Mouse (Mus musculus): ENCODE measurements around the gene Asns.
A peak's percentile ranks its signal among the peaks of the same experiment; 100 is the strongest.

Asns gene

DNA sequence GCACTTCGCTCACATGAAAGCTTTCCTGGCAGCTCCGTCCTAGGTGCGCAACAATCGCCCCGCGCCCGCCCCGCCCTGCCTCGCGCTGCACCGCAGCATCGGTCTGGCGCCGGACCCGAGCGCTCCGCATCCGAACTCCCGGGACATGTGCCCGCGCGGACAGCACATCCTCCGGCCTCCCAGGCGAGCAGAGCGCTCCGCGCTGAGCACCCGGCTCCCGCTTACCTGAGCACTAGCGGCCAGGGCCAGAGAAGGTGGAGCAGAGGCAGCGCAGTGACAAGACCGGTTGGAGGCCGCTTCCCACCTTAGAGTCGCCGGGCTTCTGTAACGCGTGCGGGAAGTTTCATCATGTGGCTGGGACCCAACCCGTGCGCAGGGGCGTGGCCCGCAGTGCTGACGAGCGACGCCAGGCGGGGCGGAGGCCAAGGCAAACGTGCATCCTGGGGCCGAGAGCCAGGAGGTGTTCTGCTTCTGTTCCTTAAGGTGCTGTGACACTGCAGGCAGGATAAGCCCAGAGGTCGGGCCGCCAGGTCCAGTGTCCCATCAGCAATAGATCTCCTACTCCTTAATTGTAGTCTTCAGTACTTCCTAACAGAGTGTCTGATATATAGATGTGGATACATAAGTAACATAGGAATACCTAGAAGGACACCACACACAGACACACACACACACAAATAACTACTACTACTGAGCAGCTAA lies at the start of gene Asns:
TSS of gene Asns (minus strand) at position 371 of the 702 bp plus-strand sequence.
- DNase-seq, result peak; percentile 92 to 95

DNA sequence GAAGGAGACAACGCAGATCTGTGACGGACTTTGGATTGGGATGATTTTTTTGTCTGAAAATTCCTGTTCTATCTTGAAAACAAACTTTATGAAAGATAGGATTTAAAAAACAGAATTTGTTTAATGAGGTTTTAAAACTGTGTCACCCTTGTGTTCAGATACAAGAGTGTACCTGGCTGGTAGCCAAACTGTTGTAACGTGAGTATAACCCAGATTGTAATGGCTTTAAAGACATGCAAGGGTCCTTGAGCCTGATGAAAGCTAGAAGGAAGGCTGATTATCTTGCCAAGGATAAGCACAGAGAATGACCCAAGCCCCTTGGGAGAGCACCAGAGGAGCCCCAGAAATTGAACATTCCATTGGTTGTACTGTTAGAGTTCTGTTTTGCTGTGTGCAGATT lies 48.7 kb upstream of the Asns start:
- no peak for DNase-seq

DNA sequence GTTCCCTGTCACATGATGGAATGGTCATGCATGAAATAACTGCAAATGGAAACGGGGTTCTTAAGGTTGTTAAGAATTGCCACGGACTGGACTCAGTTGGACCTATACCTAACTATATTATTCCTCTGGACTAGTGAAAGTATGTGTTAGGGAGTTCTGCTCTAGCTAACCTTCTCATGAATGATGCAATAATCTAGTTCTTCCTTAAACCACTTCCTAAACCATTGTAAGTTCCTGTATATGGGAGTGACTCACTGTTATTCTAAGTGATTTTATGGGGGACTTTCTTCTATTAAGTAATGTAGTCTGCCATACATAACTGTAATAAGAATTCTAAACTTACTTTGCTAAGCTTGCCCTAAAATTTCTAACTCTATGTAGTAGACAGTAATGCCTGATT lies 44.8 kb upstream of the Asns start:
- DNase-seq, result no peak

DNA sequence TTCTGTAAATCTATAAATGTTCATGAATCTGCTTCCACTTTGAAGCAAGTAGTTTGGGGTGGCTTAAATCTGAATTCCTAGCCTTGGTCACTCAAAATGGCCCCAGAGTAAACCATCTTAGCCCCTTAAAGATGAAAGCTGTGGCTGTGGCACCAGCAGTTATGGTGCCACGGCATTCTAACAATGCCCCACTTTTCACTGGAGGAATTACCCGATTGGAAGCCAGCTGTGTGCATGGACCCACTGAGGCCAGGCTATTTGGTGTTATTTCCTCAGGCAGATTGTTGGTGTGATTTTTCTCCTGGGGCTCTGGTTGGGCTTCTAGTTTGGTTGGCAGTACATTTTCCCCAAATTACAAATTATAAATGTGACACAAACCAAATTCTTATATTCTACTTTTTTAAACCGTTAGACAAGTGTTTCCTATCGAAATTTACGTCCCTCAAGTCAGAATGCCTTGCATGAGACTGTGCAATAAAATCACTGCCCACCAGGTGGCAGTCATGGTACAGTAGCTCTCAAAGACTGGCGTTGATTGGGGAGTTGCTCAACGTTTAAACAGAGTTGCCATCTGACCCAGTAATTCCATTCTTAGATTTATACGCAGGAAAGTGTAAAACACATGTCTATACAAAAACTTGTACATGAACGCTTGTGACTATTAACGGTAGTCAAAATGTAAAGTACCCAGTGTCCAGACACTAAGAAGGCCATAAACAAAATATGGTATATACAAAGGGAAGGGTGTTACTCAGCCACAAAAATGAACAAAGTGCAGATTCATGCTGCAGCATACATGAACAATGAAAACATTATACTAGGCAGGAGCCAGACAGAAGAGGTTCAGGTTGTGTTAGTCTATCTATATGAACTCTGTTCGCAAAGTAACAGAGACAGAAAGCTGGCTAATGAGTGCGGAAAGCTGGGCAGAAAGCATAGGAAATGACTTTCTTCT lies 40.0 kb upstream of the Asns start:
- peak; percentile 81 to 91 for DNase-seq

DNA sequence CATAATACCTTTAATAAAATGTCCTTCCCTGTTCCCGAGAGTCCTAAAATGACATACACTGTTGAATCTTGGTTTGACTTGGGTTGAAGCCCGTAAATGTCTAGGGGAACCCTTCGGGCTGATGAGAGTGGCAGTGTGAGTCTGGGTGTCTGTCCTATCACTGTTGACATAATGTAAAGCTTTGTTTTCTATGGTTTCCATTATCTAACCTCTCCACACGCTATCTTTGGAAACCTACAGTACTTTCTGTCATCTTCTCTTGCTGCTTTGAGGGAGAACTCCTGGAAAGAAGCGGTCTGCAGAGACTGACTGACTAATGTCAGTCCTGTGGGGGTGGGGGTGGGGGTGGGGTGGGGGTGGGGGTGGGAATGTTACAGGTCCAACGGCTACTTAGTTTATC lies 39.0 kb upstream of the Asns start:
- DNase-seq, result no peak

DNA sequence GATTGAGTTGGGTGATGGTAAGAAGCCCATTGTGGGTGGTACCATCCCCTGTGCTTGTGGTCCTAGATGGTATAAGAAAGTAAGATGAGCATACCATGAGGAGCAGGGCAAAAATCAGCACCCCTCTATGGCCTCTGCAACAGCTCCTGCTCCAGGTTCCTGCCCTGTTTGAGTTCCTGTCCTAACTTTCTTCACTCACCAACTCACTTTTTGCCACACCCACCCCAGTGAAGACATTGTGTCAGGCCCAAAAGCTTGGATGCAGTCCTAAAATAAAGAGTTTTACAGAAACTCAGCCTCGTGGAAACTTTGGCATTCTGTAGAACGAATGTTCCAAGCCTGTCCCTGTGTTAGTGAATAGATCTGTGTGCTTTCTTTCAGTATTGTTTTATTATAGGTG lies 36.1 kb upstream of the Asns start:
- no peak for DNase-seq

DNA sequence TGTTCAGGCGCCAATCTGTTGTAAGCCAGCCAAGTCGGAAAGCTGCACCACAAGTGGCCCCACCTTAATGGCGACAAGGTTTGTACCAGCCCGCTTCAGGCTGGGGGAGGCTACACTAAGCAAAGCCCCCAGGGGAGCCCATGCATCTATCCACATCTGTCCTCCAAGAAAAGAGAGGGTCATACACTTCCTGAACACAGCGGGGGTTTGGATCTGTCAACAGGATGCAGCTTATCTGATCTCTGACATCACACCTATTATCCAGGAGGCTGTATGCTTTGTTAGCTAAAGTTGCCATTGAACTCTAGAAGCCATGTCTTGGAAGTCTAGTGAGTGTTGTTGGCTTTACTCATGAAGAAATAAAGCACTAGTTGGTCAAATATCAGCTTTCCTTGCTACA lies 35.2 kb upstream of the Asns start:
- no peak for DNase-seq

DNA sequence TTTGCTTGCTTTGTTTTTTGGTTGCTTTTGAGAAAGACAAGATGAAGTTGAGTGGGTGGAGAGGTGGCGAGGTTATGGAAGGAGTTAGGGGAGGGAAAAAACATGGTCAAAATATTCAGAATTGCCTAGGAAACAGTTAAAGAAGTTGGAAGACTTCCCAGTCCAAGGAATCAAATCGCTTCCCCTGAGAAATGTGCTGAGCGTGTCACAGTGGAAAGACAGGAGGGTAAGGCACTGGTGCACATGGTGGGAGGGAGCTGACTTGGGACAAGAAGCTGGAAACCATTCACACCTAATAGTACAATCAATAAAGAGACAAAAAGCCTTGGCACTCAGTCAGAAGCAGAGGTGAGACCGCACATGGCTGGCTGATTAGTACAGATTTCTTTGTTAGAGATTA lies 23.2 kb upstream of the Asns start:
- no peak for DNase-seq

DNA sequence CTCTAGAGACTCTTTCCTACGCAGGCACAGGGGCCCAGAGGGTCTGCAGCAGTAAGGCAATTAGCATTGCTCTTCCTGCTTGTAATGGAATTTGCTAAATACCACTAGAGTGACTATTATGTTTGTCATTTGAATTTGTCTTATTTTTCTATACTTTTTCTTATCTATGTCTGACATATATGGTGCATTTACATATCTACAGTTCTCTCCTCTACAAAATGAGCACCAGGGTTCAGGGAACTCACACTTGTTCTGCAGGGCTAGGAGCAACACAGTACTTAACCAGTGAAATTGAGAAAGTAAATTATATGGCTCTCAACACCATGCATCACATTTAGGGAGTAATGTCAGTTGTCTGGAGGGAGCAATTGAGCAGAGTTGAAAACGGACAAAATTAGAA lies 21.2 kb upstream of the Asns start:
- DNase-seq, result no peak

DNA sequence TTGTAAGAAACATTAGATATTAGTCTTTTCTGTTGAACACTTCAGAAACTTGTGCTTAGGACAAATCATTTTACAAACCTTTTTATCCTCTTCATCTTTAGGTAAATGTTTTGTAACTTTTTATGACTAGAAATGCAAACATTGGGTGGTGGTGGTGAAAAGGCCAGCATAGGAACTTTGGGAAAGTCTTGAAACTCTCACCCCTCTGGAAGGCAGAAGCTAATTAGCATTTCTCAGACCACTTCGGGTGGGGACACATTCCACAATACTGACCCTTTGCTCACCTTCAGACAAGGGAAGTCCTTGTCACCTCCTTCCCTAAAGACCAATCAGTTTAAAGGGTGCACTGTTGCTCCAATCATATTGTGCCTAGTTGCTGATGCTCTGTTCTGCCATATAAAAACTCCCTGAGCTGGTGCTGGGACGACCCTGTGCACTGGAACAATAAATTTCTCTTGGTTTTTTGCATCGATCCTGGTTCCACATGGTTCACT lies 18.8 kb upstream of the Asns start:
- DNase-seq, result no peak

DNA sequence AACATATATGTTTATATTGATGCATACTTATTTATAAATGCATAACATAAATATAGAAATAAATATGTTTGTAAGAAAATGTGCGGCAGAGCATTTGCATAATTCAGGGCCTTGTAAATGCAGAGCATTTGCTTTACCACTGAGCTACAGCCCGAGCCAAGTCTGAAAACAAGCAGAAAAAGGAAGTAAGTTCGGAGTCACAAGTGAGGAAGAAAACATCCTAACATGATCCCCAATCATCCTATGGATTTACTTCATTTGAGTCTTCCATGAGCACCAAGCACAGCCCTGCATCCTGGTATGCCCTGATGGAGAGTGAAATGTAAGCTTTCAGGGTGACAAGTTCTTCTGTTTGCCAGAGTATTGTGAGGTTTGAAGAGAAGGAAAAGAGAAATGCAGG lies 15.2 kb upstream of the Asns start:
- DNase-seq, result no peak

DNA sequence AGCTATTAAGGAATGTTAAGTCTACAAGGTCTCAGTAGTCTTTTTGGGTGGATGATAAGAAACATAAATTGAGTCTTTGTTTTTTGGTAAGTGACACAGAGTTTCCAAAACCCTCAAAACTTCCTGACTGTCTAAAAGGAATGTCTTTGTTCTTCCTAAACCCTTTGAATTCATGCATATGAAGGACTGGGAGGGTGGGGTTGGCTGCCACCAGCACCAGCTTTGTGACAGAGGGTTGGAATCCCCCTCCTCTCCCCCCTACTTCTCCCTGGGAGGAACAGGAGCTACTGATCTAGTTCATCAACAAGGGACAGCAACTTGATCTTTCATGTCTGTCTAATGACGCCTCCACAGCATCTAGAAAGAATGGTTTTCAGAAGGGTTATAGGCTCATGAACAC lies 13.7 kb upstream of the Asns start:
- no peak for DNase-seq

DNA sequence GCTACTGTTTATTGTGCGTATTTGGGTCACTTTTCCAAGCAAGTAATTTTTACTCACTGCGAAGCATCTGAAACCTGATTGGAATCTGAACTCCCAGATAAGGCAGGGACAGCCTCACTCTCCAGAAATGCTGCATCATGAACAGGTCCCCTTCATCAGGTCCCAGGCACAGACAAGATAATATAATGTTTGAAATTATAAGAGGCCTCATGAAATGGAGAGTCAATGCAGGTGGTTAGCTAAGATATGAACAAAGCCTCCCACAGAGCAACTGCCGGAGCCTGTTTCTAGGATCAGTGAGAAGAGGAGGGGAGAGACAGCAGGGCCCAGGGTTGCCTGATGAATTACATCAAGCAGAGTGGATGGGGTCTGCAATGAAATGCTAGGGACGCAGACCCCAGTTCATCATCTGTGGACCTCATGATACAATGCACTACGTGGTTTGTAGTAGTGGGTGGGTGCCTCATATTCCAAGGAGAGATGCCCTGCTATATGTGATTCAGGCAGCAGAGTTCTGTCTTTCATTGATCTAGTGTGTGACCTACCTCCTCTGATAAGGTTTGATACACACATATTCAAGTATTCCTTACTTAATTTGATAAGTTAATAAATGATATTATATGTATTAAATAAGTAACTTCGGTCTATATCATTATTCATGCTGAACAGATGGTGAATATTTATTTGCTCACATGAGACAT lies 5.1 kb upstream of the Asns start:
- no peak for DNase-seq

DNA sequence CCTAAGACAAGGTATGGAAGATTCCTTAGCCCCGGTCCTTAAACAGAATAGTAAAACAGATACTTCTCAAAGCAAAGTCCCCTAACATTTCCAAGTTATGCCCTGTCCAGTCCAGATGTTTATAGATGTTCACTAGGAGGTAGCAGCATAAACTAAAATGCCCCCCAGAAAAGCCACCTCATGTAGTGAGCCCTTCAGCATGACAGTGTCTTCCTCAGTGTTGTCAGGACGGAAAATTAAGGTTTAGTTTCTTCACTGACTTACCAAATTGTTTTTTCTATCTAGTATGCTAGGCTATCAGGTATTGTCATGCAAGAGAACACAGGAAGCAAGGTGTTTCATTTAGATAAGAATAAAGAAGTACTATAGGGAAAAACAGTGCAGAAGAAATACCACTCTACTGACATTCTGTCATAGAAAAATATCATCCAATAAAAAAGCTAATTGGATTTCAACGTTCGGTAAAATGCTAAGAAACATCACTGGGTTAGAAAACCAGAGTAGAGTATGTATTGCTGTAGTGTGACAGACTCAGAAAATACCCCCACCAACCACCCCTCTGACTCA lies 4.1 kb upstream of the Asns start:
- DNase-seq, result no peak

DNA sequence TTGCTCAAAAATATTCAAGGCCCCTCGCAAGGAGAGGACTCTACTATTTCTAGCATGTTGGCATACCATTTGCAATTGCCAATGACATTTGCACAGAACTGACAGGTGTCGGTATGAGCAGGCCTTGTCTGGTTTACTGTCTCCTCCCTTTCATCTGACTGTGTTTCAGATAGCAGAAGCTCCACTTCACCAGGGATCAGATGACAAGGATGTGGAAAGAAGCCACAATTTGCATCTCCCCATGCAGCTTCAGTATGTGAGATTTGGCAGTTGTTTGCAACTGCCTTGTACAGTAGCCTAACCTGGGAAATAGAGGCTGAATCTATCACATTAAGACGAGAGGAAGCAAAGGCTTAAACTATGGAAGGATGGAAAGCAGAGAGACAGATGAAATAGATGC lies 3.6 kb upstream of the Asns start:
- no peak for DNase-seq

DNA sequence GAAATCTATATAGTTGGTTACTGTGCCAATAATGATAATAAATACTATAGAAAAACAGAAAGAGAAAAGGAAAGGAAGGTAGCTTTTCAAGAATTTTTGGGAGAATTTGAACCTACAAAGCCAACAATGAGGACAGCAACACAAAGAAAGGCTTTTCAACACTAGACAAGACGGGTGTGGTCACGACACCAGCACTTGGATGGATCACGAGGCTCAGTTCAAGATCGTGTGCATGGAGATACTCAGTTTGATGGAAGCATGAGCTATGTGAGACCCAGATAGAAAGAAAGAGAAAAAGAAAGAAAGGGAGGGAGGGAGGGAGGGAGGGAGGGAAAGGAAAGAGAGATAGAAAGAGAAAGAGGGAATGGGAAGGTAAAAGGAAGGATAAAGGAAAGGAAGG lies 2.8 kb upstream of the Asns start:
- DNase-seq, result no peak

DNA sequence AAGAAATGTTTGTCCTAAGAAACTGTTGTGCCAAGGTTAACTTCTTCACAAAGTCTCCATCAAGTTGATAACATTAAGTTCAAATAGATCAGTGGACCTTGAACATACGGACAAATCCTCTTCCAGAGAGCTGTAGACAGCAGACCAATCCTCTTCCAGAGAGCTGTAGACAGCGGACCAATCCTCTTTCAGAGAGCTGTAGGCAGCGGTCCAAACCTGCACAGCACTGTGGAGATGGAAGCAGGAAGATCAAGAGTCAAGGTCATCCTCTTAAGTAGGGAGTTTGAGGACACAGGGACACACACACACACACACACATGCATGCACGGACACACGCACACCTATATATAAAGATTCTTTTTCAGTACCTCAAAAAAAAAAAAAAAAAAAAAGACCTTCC lies 612 bp upstream of the Asns start:
- peak in 1 of 2 experiments; percentile 34 for DNase-seq

DNA sequence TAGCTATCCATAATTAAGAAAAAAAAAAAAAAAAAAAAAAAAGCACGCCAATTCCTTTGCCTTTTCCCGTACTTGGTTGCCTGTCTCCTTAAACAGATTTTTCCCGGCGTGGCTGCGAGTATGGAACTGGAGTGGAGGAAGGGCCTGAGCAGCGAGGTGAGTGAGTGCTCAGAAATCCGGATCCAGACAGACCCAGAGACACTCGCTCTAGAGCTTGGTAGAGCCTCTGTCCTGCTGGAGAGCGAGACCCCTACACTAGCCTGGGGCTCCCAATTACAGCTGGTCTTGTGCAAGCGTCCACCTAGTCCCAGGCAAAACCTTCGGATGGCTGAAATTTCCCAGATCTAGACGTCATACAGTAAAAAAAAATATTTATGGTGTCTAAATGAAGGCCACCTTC lies 603 bp downstream of the Asns start:
- DNase-seq, result peak in 1 of 2 experiments; percentile 55

DNA sequence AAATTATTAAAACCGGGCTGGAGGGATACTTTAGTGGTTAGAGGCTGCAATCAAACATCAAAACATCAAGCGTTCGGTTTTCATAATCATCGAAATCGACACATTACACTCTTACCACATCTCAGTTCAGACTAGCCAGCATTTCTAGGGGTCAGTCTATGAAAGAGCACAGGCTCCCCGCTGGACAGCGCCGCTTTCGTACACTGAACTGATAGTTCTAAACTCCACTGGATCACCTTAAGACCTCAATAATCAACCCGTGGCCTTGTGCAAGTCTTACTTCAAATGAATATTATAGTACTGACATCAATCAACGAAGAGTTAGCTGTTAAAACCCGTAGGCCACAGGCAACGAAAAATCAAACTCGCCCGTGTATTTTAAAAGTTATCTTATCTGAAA lies 1.0 kb downstream of the Asns start:
- DNase-seq, result no peak

DNA sequence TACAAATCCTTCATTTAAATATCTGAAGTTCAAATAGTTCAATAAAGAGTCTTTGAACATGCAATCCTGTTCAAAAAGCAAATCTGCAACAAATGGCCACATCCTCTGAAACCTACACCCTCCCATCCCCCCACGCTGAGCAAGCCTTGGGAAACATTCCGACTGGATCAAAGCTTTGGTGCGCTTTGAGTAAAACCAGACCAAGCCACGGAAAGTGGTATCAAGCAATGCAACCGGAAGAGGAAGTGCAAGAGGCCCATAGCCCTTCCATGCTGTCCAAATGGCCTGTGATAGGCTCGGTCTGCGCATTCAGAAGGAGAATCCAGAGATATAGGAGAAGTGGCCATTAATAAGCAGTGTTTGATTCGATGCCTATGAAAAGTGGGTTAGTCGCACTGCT lies 2.6 kb downstream of the Asns start:
- DNase-seq, result no peak

DNA sequence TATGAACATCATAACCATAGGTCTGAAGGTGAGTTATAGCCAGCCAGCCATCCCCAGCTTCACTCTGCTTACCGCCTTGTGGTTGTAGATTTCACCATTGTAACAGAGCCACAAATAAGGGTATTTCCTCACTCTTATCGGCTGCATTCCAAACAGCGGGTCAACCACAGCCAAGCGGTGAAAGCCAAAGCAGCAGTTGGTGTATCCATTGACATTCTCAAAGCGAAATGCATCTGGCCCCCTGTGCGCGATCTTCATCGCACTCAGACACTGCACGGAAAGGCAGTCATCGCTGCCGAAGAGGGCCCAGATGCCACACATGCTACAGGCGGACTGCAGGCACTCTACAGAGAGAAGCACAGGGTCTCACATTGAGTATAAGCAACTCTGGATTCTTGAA lies 3.9 kb downstream of the Asns start:
- DNase-seq, result no peak

DNA sequence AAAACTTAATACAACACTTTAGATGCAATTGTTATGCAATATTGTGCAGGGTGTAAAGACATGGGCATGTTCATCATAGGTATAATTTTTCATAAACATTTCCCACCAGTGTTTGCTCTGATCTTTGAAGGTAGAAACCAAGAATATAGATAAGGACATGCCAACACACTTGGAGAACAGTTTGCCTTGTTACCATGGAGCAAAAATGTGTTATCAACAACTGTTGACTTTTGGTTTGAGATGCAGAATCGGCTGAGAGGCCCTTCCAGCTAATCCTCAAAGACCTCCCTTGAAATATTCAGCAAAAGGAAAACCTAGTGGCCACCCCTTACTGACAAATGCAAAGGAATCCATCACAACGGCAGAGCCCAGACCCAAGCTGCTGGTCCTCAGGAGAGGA lies 7.0 kb downstream of the Asns start:
- no peak for DNase-seq
